Mouse (Mus musculus) lung, postnatal 0 days (tissue): ENCODE measurements around the gene F11r. TPM values are rescaled to one million over a fixed set of nuclear protein-coding genes. Genes with fewer than 3 reads are reported as not detected.

Source experiments
- ATAC-seq: fragments of 200-750 bp; cut with Nextera tagmentation; 2 replicates; pipeline ENCODE4 v1.8.0; 2017; ENCODE audit warnings: moderate library complexity
- DNase-seq: peaks from one replicate; pipeline ENCODE4 v3.0.0-alpha.2; 2016; ENCODE audit warnings: low spot score
- H3K27ac ChIP-seq: fragments of 300-500 bp; sonication (generic); 2 replicates; pipeline ENCODE4 v1.5.1; 2014; ENCODE audit warnings: antibody characterized with exemption, mild to moderate bottlenecking, low read length, mixed read lengths
- H3K27me3 ChIP-seq: fragments of 300-500 bp; sonication (generic); replicated peaks from 2 replicates; pipeline ENCODE4 v1.6.1; 2014; ENCODE audit warnings: low read length, mixed read lengths; ENCODE audit not compliant: insufficient read depth
- H3K36me3 ChIP-seq: fragments of 300-500 bp; sonication (generic); 2 replicates; pipeline ENCODE4 v1.6.1; 2014; ENCODE audit warnings: low read length, mixed read lengths; ENCODE audit not compliant: insufficient read depth
- H3K4me1 ChIP-seq: fragments of 300-500 bp; sonication (generic); 2 replicates; pipeline ENCODE4 v1.6.1; 2014; ENCODE audit warnings: antibody characterized with exemption, low read depth, low read length, mixed read lengths; ENCODE audit not compliant: insufficient read depth
- H3K4me2 ChIP-seq: fragments of 300-500 bp; sonication (generic); replicated peaks from 2 replicates; pipeline ENCODE4 v1.6.1; 2014; ENCODE audit warnings: low read depth, mild to moderate bottlenecking, low read length, moderate library complexity, mixed read lengths
- H3K4me3 ChIP-seq: fragments of 300-500 bp; sonication (generic); 2 replicates; pipeline ENCODE4 v1.5.1; 2014; ENCODE audit warnings: low read depth, low read length
- H3K9ac ChIP-seq: fragments of 300-500 bp; sonication (generic); replicated peaks from 2 replicates; pipeline ENCODE4 v1.6.1; 2014; ENCODE audit warnings: low read depth, mild to moderate bottlenecking
- H3K9me3 ChIP-seq: fragments of 300-500 bp; sonication (generic); 2 replicates; pipeline ENCODE4 v1.6.1; 2016; ENCODE audit warnings: low read length, mixed read lengths
- CTCF ChIP-seq: IDR thresholded peaks from 2 replicates; pipeline ENCODE4 v1.5.1; 2016; ENCODE audit warnings: antibody characterized with exemption, mild to moderate bottlenecking
- EP300 ChIP-seq: IDR thresholded peaks from 2 replicates; pipeline ENCODE4 v1.6.1; 2016; ENCODE audit warnings: antibody characterized with exemption, mild to moderate bottlenecking, control low read depth
- WGBS: fragments of 180-500 bp; shearing (Covaris S2); extraction: QIAGEN DNeasy Blood & Tissue Kit; methylation state at CpG from one replicate; pipeline ENCODE4 v1.1.7; 2014; 5-methylcytosine and 5-hydroxymethylcytosine counted together
- polyA plus RNA-seq: library from polyadenylated mRNA; unstranded; fragments of >200 nt; fragmentation: Nextera tagmentation; extraction: Ambion mirVana; gene quantifications from 2 replicates; pipeline ENCODE4 v1.2.1, GENCODE M21; 2015

F11r gene
- polyA plus RNA-seq, 1 experiment from 2014 or later: 177 TPM

GRCm38 (mm10) chr1:171441466-171442412 lies 4.4 kb downstream of the F11r start:
- DNase-seq (peak; percentile 72), ATAC-seq (peak; percentile 17)
- Histone ChIP-seq H3K4me3 (0 out of 2 replicates have a peak overlapping the region, but pooled peaks have one; percentile 15), H3K4me1 (peaks cover 12% of the 10 kb centered on the region), H3K27me3 (no peaks in the 10 kb centered on the region), H3K9ac (no peak overlapping the region), H3K36me3 (no peaks in the 10 kb centered on the region), H3K9me3 (no peaks in the 10 kb centered on the region), H3K27ac (peak overlapping the region; percentile 95), H3K4me2 (peak overlapping the region; percentile 72)
- 25% methylated on average over 7 of the region's 7 CpGs for WGBS
- TF ChIP-seq CTCF (no peak), EP300 (peak; percentile 75)

- H3K27me3 ChIP-seq: no peaks in the 10 kb centered on the region
- peaks cover 13% of the 10 kb centered on the region for H3K4me1 ChIP-seq
- DNase-seq (peak; percentile 40), ATAC-seq (no peak)
- H3K4me2 ChIP-seq: peak overlapping the region; percentile 72
- H3K9ac ChIP-seq: no peak overlapping the region
- 40% methylated on average over 8 of the region's 8 CpGs for WGBS
- peak overlapping the region; percentile 95 for H3K27ac ChIP-seq
- no peaks in the 10 kb centered on the region for H3K36me3 ChIP-seq
- 0 out of 2 replicates have a peak overlapping the region, but pooled peaks have one; percentile 15 for H3K4me3 ChIP-seq
- no peak; the same call in 1 of the 2 replicates for TF ChIP-seq EP300
- TF ChIP-seq CTCF: no peak
- H3K9me3 ChIP-seq: no peaks in the 10 kb centered on the region
Measured at GRCm38 (mm10) chr1:171442413-171442760, 5.1 kb downstream of the F11r start.

GRCm38 (mm10) chr1:171445050-171445449 lies 7.7 kb downstream of the F11r start:
- Histone ChIP-seq H3K27ac (no peak overlapping the region), H3K9ac (no peak overlapping the region), H3K36me3 (no peaks in the 10 kb centered on the region), H3K4me3 (no peak overlapping the region), H3K27me3 (no peaks in the 10 kb centered on the region), H3K4me1 (peaks cover 8% of the 10 kb centered on the region), H3K4me2 (no peak overlapping the region), H3K9me3 (no peaks in the 10 kb centered on the region)
- TF ChIP-seq EP300 (no peak), CTCF (peak; percentile 30)
- ATAC-seq: no peak
- DNase-seq: no peak
- 48% methylated on average over 5 of the region's 5 CpGs for WGBS

GRCm38 (mm10) chr1:171446854-171447253 lies 9.5 kb downstream of the F11r start:
- no peak; the same call in 1 of the 2 replicates for TF ChIP-seq EP300
- TF ChIP-seq CTCF: no peak
- DNase-seq (peak; percentile 62), ATAC-seq (peak; percentile 49; the same call in 1 of the 2 replicates)
- Histone ChIP-seq H3K4me3 (no peak overlapping the region), H3K27ac (0 out of 2 replicates have a peak overlapping the region, but pooled peaks have one; percentile 32), H3K9ac (no peak overlapping the region), H3K27me3 (no peaks in the 10 kb centered on the region), H3K9me3 (no peaks in the 10 kb centered on the region), H3K36me3 (no peaks in the 10 kb centered on the region), H3K4me1 (peaks cover 8% of the 10 kb centered on the region; the same call in 1 of the 2 replicates), H3K4me2 (peak overlapping the region; percentile 14; the same call in 1 of the 2 replicates)
- WGBS: 30% methylated on average over 7 of the region's 7 CpGs

- H3K4me2 ChIP-seq: peak overlapping the region; percentile 14; the same call in 1 of the 2 replicates
- peak overlapping the region; percentile 5; the same call in 1 of the 2 replicates for H3K9ac ChIP-seq
- WGBS: 10% methylated on average over 10 of the region's 10 CpGs
- DNase-seq (no peak), ATAC-seq (no peak)
- H3K36me3 ChIP-seq: no peaks in the 10 kb centered on the region
- no peaks in the 10 kb centered on the region for H3K27me3 ChIP-seq
- peak overlapping the region; percentile 4; the same call in 1 of the 2 replicates for H3K27ac ChIP-seq
- no peaks in the 10 kb centered on the region for H3K9me3 ChIP-seq
- peaks cover 8% of the 10 kb centered on the region; the same call in 1 of the 2 replicates for H3K4me1 ChIP-seq
- TF ChIP-seq EP300: no peak
- TF ChIP-seq CTCF: no peak
- H3K4me3 ChIP-seq: no peak overlapping the region
Measured at GRCm38 (mm10) chr1:171447692-171448091, 10.4 kb downstream of the F11r start.

- ATAC-seq (no peak), DNase-seq (no peak)
- TF ChIP-seq CTCF (no peak), EP300 (no peak)
- Histone ChIP-seq H3K9me3 (no peaks in the 10 kb centered on the region), H3K4me2 (no peak overlapping the region), H3K4me3 (no peak overlapping the region), H3K27me3 (no peaks in the 10 kb centered on the region), H3K9ac (no peak overlapping the region), H3K27ac (no peak overlapping the region), H3K4me1 (peaks cover 8% of the 10 kb centered on the region; the same call in 1 of the 2 replicates), H3K36me3 (no peaks in the 10 kb centered on the region)
- 57% methylated on average over 11 of the region's 11 CpGs for WGBS
Measured at GRCm38 (mm10) chr1:171450062-171450461, 12.7 kb downstream of the F11r start.
